Mouse (Mus musculus): ENCODE measurements around the gene Tnfsf4. TPM values are rescaled to one million over a fixed set of nuclear protein-coding genes. Genes with fewer than 3 reads are reported as not detected.
A peak's percentile ranks its signal among the peaks of the same experiment; 100 is the strongest.

The Tnfsf4 gene
- not detected for total RNA-seq (2021)
- long read RNA-seq, experiment 1: 0 reads
- long read RNA-seq, experiment 2: 0 reads

DNA sequence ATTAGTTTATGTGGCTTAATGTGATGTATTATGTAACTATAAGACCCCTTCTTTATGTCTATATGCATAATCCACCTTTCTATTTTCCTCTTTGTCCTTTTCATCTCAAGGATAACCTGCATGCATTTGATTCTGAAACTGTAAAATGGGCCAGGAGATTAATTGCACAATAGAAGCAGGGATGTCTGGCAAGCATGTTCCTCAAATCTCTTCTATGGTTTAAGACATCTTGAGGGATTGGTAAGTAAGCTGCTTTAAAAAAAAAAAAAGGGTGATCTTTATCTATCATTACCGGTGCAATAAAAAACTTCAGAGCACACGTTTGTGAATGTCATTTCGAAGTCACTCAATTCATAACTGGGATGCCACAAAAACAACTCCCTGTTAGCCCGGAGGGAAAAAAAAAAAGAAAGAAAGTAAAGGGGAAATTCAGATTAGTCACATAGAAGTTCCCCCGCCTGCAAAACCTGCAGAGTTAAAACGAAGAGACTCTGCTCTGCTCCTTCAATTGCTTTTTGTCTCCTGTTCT is at the start of gene Tnfsf4:
TSS of gene Tnfsf4 (plus strand) at position 479 of the 529 bp plus-strand sequence.
- intact Hi-C loops (cut with DNase I): no loop called here
- no peak for DNase-seq

- no peak for DNase-seq
- intact Hi-C loops (cut with DNase I): no loop called here
Observed at GRCm38 (mm10) chr1:161350981-161351380, 44.2 kb upstream of the Tnfsf4 start.

DNA sequence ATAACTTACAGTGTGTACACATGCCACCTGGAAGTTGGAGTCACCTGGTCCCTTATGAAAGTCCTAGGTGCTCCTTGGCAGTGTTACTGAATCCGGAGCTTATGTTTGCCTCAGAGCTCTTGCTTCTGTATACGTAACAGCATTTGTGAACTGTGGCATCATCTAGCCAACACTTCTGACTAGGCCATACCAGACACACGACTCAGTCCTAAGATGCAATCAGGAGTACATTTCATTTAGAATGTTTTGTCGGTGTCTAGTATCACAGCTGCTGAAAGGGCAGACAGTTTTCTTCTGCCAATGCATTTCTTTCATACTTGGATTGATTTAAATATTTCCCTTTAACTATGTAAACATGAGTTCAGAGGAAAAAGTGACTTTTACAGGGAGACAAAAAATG is 30.2 kb upstream of the Tnfsf4 start:
- intact Hi-C loops (cut with DNase I): no loop called here
- no peak for DNase-seq

GRCm38 (mm10) chr1:161371919-161372318 is 23.3 kb upstream of the Tnfsf4 start:
- intact Hi-C loops (cut with DNase I): no loop called here
- DNase-seq: no peak

- intact Hi-C loops (cut with DNase I): no loop called here
- DNase-seq: no peak
Observed at GRCm38 (mm10) chr1:161375866-161376265, 19.3 kb upstream of the Tnfsf4 start.

DNA sequence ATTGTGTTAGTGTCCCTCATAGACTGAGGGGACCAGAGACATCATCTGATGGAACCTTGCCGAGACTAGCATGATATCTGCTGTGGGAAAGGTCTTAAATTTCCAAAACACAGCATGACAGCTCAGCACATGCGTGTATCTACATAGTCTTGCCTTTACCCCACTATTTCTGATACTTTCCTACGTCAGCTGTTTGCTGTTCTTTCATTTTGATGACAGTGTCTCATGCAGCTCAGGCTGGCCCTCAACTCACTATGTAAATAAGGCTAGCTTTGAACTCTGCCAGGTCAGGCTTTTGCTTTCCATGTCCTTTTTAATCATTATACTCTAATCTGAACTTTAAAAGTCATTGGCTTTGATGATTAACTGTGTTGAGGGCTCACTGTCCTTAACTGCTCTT is 16.6 kb upstream of the Tnfsf4 start:
- no peak for DNase-seq
- intact Hi-C loops (cut with DNase I): no loop called here

DNA sequence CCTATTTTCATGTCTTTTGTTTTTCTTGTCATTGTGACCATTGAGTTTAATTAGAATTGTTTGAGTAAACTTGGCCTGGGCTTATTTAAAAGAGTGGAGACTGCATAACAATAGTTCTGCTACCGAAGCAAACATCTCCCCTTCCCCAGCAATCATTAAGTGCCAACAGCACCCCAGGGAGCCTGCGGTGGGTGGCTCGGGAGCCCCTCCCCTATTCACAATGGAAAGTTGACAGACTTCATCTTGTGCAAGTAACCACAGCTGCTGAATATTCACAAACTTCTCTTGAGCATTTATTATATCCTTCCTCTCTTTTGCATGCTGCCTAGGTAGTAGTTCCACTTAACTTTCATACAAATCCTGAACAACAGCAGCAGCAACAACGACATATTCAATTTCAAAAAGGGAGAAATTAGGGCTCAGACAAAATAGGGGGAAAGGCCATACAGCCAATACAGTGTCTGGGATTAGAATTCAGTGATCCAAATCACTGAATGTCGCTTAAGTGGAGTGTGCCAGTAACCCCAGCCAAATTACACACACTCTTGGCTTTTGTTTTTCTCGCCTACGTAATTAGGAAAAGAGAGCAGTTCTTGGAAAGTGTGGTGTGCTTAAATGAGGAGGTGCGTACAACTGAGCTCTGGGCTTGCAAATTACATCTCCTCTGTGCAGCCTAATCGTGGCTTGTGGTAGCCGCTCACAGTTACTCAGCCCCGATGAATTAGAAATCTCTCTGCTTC is 15.4 kb upstream of the Tnfsf4 start:
- intact Hi-C loops (cut with DNase I): no loop called here

GRCm38 (mm10) chr1:161380425-161380780 is 14.8 kb upstream of the Tnfsf4 start:
- intact Hi-C loops (cut with DNase I): no loop called here
- DNase-seq: no peak

More for the DNA sequence above, 15.4 kb upstream of the Tnfsf4 start:
- DNase-seq: peak; percentile 8 to 44

DNA sequence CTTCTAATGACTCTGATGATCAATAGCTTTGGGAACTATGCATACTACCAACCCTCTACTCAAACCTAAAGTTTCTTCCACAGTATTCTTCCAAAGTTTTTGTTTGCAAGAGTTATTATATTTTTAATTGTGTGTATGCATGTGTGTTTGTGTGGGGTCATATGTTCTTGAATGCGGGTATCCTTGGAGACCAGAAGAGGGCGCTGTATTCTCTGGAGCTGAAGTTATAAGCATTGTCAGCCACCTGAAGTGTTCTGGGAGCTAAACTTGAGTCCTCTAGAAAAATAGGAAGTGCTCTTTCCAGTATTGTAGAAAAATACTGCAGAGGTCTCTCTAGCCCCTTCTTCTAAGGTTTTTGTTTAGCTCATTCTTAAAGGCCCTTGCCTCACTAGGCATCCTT is 5.1 kb upstream of the Tnfsf4 start:
- DNase-seq: no peak
- intact Hi-C loops (cut with DNase I): no loop called here

GRCm38 (mm10) chr1:161392906-161393305 is 2.3 kb upstream of the Tnfsf4 start:
- intact Hi-C loops (cut with DNase I): no loop called here
- no peak for DNase-seq

GRCm38 (mm10) chr1:161395610-161396009 is 401 bp downstream of the Tnfsf4 start:
- peak; percentile 17 to 31 for DNase-seq

GRCm38 (mm10) chr1:161396351-161396750 is 1.1 kb downstream of the Tnfsf4 start:
- intact Hi-C loops (cut with DNase I): no loop called here
- DNase-seq: no peak

More at GRCm38 (mm10) chr1:161395610-161396009, 401 bp downstream of the Tnfsf4 start:
- intact Hi-C loops (cut with DNase I): no loop called here

GRCm38 (mm10) chr1:161400126-161400525 is 4.9 kb downstream of the Tnfsf4 start:
- intact Hi-C loops (cut with DNase I): loop anchor here (1.0 to 5.0 kb wide), 4 partner anchors 92 to 337 kb away; partner anchors contain the start of gene Tnfsf18
- DNase-seq: peak; percentile 75 to 85

GRCm38 (mm10) chr1:161403061-161403460 is 7.9 kb downstream of the Tnfsf4 start:
- intact Hi-C loops (cut with DNase I): loop anchor here (5.0 kb wide), 1 partner anchor 89 kb away; the partner anchor contains the start of gene Tnfsf18
- no peak for DNase-seq

- intact Hi-C loops (cut with DNase I): no loop called here
- DNase-seq: no peak
Observed at GRCm38 (mm10) chr1:161406480-161406879, 11.3 kb downstream of the Tnfsf4 start.

GRCm38 (mm10) chr1:161419926-161420325 is 24.7 kb downstream of the Tnfsf4 start:
- no peak for DNase-seq
- intact Hi-C loops (cut with DNase I): no loop called here

DNA sequence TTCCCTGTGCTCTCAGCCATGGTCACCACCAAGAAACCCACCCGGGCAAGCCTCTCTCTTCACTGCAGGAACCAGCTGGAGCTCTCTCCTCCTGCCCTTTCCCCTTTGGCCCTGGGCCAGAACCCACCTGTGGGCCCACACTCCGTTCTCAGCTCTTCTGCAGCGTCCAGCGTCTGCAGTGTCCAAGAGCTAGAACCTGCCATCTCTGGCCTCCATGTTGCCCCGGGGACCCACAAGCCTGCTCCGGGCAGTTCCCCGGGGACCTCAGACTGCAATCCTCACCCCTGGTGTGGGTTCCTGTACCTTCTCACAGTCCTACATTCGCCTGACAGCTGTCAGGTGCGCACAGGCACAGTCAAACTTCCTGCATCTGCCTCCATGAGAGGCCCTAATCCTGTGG is 25.4 kb downstream of the Tnfsf4 start:
- no peak for DNase-seq
- intact Hi-C loops (cut with DNase I): no loop called here

GRCm38 (mm10) chr1:161426277-161427056 is 31.3 kb downstream of the Tnfsf4 start:
- intact Hi-C loops (cut with DNase I): no loop called here
- no peak for DNase-seq

- DNase-seq: no peak
- intact Hi-C loops (cut with DNase I): no loop called here
Observed at GRCm38 (mm10) chr1:161427057-161427311, 31.8 kb downstream of the Tnfsf4 start.

- intact Hi-C loops (cut with DNase I): no loop called here
- no peak for DNase-seq
Observed at GRCm38 (mm10) chr1:161435781-161436180, 40.6 kb downstream of the Tnfsf4 start.

GRCm38 (mm10) chr1:161436503-161436902 is 41.3 kb downstream of the Tnfsf4 start:
- DNase-seq: no peak
- intact Hi-C loops (cut with DNase I): no loop called here

DNA sequence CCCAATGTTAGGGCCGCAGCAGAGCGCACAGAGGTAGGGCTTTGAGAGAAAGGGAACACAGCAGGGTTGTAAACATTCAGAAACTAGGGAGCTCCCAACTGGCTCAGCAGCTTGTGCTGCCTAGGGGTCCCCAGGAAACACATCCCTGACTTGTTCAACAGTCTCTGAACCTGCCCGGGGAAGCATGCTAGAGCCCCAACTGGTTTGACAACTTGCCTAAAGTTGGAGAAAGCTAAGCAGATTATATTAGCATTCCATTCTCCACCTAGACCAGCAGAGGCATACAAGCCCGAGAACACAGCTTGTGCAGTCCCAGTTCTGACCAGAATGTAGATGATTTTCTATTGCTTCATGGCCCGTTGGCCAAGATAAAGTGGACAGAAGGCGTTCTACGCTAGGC is 49.6 kb downstream of the Tnfsf4 start:
- intact Hi-C loops (cut with DNase I): no loop called here
- no peak for DNase-seq

Data from heart, postnatal 14 days (tissue).